Mouse (Mus musculus) liver, postnatal 0 days (tissue): ENCODE measurements at regions not wholly inside any gene's neighbourhood (a gene's known extent, or its start where the extent isn't known, plus 50 kb on each side); places are given as distances from the start of the nearest gene placed in this dataset.

Experiments used
- CTCF ChIP-seq: sonication (generic); IDR thresholded peaks from 2 replicates; pipeline ENCODE4 v1.5.1; 2016; ENCODE audit warnings: antibody characterized with exemption, low read depth
- EP300 ChIP-seq: IDR thresholded peaks from 2 replicates; pipeline ENCODE4 v1.6.1; 2016; ENCODE audit warnings: antibody characterized with exemption, low read depth, mild to moderate bottlenecking

- TF ChIP-seq CTCF (no peak), EP300 (no peak)
Observed at GRCm38 (mm10) chr4:56611751-56612150, 128.1 kb upstream of the Gm26657 start.
